Mouse (Mus musculus) brain, embryonic 18.5 days (tissue): Measurements from ENCODE around the gene Pum2.
"Not testable (repeated sequence)": the region's sequence is repeated elsewhere in the genome, so short reads cannot be mapped to it uniquely, and the experiment has no call there.

Experiments used
- DNase-seq: peaks from one replicate; pipeline ENCODE4 v3.0.0-alpha.2; 2012; ENCODE audit warnings: low read depth, low spot score

The Pum2 gene

DNA sequence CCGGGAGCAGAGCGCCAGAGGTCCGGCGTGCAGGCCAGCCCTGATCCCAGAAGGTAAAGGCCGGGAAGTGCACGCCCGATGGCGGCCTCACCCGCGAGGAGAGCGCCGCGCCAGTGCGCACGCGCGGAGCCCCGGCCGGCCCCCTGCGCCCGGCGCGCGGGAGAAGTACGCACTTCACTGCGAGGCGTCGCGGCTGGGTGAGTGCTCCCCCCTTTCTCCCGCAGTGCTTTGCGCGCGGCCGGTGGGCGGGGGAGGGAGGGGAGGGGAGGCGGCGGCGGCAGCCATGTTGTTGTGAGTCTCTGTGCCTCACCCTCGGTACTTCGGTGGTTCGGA lies at the start of gene Pum2:
Gene Pum2, plus strand, starts transcription at position 161 of the 333 bp plus-strand sequence.
- peak; percentile 85 for DNase-seq

GRCm38 (mm10) chr12:8629537-8629936 lies 44.4 kb upstream of the Pum2 start:
- no peak for DNase-seq

DNA sequence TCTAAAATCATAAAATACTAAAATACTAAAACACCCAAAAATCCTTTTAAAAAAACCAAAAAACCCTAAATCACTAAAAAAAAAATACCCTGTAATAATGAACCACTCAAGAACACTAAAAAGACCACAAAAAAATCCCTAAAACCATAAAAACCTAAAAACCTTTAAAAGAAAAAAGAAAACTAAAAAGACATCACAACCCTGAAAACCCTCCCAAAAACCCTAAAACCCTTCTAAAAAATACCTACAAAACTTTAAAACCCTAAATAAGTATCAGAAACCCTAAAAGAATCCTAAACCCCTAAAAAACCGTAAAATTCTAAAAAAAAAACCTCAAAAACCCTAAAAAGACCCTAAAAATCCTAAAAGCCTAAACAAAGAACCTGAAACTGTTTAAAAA lies 42.2 kb upstream of the Pum2 start:
- DNase-seq = no peak

- DNase-seq = no peak
Measured at GRCm38 (mm10) chr12:8632737-8633365, 41.1 kb upstream of the Pum2 start.

GRCm38 (mm10) chr12:8634306-8634705 lies 39.6 kb upstream of the Pum2 start:
- DNase-seq = no peak

GRCm38 (mm10) chr12:8635546-8635945 lies 38.4 kb upstream of the Pum2 start:
- DNase-seq = no peak

- DNase-seq = no peak
Measured at GRCm38 (mm10) chr12:8636945-8637344, 37.0 kb upstream of the Pum2 start.

DNA sequence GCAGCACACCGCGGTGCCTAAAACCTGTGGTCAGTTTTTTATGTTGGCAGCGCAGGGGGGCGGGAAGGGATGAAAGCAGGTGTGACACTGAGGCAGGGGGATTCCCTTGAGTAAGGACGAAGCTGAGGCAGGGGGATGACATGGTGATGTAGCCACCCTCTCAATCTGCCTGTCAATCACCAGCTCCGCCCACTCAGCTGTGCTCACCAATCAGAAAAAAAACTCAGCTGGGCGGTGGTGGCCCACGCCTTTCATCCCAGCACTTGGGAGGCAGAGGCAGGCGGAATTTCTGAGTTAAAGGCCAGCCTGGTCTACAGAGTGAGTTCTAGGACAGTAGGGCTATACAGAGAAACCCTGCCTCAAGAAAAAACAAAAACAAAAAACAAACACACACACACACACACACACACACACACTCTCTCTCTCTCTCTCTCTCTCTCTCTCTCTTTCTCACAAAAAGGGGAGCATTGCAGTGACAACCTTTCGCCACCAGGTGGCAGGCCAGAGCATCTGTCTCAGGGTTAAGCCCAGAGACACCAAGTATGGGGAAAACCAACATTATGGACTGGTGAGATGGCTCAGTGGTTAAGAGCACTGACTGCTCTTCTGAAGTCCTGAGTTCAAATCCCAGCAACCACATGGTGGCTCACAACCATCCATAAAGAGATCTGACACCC lies 35.4 kb upstream of the Pum2 start:
- not testable (repeated sequence) for DNase-seq

DNA sequence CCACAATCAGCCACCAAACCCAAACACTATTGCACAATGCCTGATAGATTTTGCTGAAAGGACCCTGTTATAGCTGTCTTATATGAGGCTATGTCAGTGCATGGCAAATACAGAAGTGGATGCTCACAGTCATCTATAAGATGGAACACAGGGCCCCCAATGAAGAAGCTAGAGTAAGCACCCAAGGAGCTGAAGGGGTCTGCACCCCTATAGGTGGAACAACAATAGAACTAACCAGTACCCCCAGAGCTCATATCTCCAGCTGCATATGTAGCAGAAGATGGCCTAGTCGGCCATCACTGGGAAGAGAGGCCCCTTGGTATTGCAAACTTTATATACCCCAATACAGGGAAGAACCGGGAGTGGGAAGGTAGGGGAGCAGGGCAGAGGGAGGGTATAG lies 33.7 kb upstream of the Pum2 start:
- DNase-seq = not testable (repeated sequence)

DNA sequence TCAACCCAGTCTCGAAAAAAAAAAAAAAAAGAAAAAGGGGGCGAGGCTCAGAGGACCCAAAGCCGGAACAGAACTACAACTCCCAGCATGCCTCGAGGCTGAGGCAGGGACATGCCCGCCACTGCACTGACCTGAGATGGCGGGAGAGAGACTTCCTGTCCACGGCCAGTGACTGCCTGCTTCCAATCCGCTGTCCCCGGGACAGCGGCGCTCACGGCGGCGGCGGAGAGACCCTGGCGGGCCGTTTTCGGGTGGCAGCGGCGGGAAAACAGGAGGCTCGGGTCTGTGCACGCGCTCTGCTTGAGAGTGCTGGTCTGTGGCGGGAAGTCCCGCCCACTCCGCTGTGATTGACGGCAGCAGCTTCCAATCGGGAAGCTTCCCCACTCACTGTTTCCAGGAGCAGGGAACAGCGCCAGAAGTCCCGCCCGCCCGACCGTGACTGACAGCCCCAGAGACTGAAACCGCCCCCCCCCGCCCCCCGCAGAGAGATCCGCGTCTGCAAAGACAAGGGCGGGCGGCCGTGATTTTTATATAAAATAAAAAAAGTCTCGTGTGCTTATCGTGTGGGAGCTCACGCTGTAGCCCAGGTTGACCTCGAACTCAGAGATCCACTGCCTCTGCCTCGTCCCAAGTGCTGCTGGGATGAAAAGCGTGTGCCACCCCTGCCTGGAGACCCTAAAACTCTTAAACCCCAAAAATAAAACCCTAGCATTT lies 33.1 kb upstream of the Pum2 start:
- DNase-seq = peak; percentile 91

DNA sequence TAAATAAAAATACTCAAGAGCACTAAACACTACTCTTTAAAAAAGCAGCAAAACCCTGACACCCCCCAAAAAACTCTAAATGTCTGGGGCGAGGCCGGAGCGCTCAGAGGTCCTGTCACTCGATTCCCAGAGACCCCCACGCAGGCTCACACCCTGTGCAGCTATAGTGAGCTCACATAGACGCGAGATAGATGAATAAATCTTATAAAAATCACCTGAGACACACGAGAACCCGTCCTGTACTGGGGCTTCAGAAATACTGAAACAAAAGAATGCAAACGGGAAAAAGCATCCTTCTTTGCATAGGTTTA lies 32.6 kb upstream of the Pum2 start:
- DNase-seq = peak; percentile 16

GRCm38 (mm10) chr12:8648211-8648610 lies 25.7 kb upstream of the Pum2 start:
- DNase-seq = not testable (repeated sequence)

DNA sequence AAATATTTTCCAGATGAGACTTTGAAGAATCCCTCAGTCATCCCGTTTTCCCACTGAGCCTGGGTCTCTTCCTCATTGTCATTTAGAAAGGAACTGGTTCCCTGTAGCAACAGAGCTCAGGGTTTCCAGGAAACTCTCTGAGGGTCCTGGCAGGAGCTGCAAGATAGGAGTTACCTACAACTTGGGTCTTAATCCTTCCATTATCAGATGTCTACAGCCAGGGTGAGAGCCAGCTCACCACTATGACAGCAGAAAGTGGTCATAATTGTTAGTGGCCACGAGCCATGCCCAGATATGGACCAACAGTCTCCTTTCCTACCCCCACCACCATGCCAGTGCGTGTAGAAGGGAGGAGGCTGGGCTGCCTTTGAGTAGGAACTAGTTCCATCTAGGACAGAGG lies 23.9 kb upstream of the Pum2 start:
- DNase-seq = not testable (repeated sequence)

- no peak for DNase-seq
Measured at GRCm38 (mm10) chr12:8656596-8656995, 17.3 kb upstream of the Pum2 start.

DNA sequence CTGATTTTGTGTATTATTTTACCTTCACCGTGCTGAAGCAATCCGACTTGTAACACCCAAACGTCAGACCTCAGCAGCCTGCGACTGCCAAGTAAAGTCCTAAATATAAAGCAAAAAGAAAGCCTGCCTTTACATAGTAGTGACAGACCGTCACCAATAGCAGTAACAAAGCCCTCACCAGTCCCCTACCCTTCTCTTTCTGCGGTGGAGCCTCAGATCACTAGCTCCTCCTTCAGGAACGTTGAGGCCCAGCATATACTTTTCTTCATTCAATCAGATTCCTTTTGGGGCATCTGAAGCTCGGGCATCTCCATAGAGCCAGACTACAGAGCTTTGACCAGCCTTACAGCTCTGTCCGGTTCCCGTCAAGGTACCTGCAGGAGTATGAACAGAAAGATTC lies 16.8 kb upstream of the Pum2 start:
- no peak for DNase-seq

DNA sequence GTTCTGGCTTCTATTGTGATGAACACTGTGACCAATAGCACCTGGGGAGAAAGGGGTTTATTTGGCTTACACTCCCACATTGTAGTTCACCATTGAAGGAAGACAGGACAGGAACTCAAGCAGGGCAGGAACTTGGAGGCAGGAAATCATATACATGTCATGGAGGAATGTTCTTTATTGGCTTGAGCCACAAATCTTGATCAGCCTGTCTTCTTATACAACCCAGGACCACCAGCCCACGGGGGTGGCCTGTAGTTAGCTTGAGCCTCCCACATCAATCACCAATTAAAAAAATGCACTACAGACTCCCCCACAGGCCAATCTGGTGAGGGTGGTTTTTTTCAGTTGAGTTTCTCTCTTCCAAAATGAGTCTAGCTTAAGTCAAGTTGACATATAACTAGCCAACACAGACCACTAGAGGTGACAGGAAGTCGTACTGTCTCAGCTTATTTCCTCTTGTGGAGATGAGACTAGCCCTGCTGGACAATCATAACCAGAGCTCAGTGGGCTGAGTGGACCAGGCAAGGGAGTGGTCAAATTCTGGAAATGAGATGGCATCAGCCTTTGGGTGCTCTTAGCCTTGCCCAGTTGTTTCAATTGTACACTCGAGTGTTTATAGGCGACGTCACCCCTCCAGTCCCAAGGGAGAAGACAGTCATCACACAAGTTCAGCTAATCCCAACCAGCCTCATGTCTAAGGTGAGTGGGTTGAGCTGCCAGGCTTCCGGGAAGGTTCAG lies 16.1 kb upstream of the Pum2 start:
- no peak for DNase-seq

DNA sequence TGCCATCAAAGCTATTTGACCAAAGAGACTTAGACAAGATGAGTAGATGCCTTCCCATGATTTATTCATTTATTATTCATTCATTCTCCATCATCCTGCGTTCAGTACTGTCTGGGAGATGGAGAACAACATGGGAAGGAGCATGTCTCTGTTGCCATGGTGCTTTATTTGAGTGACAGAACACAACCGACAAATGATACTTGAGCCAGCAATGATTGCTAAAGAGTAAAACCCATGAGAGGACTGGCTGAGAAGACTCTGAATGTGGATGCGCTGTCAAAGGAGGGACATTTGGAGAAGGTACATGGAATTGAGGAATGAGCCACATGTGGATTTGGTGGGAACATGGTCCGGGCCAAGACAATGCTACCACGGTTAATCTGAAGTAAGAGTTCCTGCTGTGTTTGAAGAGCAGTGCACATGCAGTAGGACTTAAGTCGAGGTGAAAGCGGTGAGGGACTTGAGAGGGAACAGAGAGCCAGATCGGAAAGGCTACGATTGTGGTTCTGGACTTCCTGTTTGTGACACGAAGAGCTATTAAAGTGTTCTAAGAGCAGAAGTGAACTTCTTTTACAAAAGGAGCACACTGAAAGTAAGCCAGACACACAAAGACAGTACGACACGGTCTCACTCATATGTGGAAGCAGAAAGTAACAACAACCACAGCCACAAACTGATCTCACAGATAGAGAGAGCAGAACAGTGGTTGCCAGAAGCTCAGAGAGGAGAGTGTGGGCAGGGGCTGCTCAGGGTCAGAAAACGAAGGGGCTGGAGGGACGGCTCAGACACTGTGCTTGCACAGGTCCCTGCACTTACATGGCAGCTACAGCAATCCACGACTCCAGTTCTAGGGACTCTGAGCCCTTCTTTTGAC lies 14.3 kb upstream of the Pum2 start:
- no peak for DNase-seq

DNA sequence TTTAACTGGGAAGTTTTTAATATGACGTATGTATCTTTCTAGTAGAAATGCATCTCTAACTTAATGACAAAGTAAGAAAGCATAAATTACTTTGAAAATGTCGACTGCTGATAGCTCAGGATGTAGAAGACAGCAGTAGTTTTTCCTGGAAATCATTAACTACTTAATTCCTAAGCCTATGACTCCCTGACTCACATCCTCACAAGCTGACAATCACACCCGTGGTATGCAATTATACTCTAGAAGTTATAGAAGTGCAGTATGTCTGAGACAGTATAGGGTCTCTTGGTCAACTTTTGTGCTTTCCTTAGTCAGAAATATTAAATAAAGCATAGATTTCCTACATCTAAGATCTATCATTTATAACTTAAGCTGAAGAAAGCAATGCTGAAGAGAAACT lies 12.2 kb upstream of the Pum2 start:
- DNase-seq = no peak

DNA sequence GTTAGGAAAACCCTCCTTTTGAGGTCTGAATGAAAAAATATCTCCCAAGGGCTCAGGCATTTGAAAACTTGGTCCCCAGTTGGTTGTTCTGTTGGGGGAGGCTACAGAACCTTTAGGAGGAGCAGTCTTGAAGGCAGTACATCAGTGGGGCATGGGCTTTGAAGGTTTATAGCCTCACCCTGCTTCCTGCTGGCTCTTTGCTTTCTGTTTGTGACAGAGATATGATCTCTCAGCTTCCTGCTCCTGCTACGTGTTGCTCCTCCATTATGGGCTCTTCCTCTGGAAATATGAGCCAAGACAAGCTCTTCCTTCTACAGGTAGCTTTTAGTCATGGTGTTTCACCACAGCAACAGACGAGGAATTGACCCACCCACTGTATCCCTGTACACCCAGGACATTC lies 11.8 kb upstream of the Pum2 start:
- DNase-seq = no peak

DNA sequence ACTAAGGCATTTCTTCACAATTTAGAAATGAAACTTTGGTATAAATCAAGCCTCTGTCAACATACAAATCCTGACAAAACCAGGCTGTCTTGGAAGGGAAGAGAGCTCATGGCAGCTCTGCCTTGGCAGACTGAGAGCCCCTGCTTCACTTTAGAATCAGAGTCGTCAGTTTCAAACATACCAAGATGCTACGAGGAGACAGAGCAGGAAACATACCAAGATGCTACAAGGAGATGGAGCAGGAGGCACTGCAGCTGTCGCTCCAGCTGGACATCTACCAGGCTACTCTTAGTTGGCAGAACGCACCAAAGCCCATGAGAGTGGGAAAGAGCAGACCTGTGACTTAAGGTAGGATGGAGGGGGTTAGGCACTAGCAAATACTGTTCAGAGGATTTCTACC lies 11.2 kb upstream of the Pum2 start:
- no peak for DNase-seq

DNA sequence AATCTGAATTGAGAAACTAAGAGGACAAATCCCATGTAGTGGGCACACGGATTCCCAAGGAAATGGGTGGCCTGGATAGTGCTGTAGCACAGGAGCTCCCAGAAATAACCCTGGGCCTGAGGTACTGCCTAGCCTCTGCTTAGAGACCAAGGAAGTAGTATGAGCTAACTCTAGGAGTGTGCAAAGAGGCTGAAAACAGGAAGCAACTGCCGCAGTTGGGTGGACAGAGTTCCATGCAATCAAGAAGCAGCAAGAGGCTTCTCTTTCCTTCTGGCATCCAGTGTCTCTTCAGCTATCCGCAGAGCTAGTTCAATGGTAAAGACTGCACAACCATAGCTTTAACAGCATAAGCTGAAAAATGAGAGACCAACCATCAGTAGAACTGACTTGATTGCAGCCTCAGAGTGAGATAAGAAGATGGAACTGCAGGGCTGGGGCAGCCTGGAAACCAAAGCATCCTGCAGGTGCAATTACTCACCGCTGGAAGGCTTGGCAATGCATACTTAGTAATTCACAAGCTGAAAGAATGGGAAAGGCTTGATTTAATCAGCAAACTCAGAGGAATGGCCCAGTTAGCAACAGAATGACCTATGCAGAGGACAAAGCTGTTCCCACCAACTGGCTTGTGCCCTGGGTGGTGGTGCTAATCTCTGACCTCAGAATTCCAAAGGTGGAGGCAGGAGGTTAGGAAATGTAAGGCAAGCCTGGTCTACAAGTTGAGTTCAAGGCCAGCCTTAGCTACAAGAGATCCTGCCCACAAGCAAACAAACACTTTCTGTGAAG lies 6.3 kb upstream of the Pum2 start:
- DNase-seq = no peak
